Mouse (Mus musculus) bone marrow macrophage, adult 2 months (primary cell): ENCODE measurements around the gene Peli2.

Experiments
- CTCF ChIP-seq: IDR thresholded peaks from 2 replicates; pipeline ENCODE4 v1.5.1; 2012; ENCODE audit warnings: low read depth, mild to moderate bottlenecking, low read length, moderate library complexity
- POLR2A ChIP-seq: IDR thresholded peaks from 2 replicates; pipeline ENCODE4 v1.6.1; 2012; ENCODE audit warnings: mild to moderate bottlenecking, low read depth, low read length, borderline replicate concordance

DNA sequence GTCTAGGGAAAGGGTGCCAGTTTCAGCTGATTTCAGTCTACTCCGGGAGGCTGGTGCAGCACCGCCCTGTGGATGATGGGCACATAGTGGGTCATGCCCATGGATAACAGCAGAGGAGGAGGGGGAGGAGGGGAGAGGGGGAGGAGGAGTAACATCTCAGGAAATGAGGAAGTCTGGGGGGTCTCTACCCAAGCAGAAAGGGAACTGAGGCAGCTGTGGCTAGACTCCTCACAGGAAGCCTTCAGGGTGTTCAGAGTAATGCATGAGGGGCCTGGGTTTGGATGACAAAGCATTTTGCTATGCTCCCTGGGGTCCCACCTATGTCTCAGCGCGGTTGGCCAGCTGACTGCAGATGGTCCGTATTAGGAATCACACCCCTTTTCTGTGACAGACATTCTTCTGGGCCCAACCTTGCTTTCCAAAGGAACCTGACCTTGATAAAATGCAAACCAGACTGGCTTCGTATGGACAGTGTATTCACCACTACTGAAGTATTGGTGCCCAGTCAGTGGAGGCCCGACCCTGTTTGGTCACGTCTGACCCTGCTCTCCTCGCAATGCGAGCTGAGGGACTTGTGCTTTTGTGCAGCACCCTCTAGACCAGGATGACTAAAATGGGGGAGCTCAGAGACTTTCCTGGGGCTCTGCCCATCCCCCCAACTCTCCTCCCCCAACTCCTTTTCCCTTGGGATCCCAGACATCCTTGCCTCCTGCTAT is 182.0 kb downstream of the Peli2 start:
- no peak for TF ChIP-seq POLR2A
- no peak for TF ChIP-seq CTCF
